Mouse (Mus musculus): Measurements from ENCODE around the gene Prkn. TPM values are rescaled to one million over a fixed set of nuclear protein-coding genes. Genes with fewer than 3 reads are reported as not detected.

The Prkn gene
- polyA plus RNA-seq, 1 experiment, result 0.58 TPM

DNA sequence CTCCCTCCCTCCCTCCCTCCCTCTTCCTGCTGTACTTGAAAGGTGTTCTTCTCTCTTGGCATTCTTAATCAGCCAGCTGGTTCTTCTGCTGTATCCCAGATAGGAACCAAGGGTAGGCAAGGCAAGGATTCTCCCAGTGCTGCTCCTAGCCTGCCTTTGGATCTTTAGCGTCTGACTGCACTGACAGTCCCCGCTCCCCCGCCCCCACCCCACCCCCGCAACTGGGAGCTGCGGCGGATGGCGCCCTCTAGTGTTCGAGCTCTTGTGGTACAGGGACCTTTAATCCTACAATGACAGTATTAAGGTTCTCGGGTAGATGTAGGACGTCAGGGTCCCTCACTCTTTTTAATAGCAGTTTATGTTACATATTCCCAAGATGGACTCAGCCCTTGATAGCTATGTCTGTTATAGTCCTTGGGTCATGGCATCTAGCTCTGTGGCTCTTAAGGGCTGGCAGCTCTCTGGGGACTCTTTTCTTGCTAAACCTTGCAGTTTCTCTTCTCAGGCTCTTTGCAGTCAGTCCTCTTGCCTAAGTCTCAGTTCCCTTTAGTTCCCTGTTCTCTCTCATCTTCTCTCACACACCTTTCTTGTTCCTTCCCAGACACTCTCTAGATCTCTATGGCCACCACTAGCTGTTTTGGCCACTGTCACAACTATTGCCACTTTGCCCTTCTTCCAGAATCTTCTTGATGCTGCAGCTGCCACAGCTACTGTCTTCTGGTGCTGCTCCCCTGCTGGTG is 1191.2 kb downstream of the Prkn start:
- TF ChIP-seq POLR2A (IDR thresholded peaks at IDR 0.05; ENCODE audit: low read depth, low read length) (no peak), CTCF (IDR thresholded peaks at IDR 0.05; ENCODE audit: extremely low read depth, insufficient read length, insufficient replicate concordance, low read depth, low read length) (peak; percentile 83; the same call in 1 of the 2 replicates)
- Histone ChIP-seq H3K4me1 (ENCODE audit: control insufficient read depth, insufficient read depth, insufficient read length, low read length) (peaks cover 7% of the 10 kb centered on the region; the same call in 1 of the 2 replicates), H3K27ac (ENCODE audit: insufficient read depth, low read depth, low read length) (no peak overlapping the region), H3K36me3 (ENCODE audit: control insufficient read depth, insufficient read depth, low read length) (no peaks in the 10 kb centered on the region), H3K4me3 (ENCODE audit: low read depth, low read length) (no peak overlapping the region), H3K27me3 (ENCODE audit: control insufficient read depth, insufficient read depth, low read length) (no peaks in the 10 kb centered on the region)
- WGBS, result 2% methylated on average over 10 of the region's 10 CpGs

- WGBS, result 26% methylated on average over 10 of the region's 10 CpGs
- H3K27me3 ChIP-seq (ENCODE audit: control insufficient read depth, insufficient read depth, low read length), result no peaks in the 10 kb centered on the region
- no peaks in the 10 kb centered on the region for H3K36me3 ChIP-seq (ENCODE audit: control insufficient read depth, insufficient read depth, low read length)
- H3K27ac ChIP-seq (ENCODE audit: insufficient read depth, low read depth, low read length), result no peak overlapping the region
- H3K4me1 ChIP-seq (ENCODE audit: control insufficient read depth, insufficient read depth, insufficient read length, low read length), result peaks cover 7% of the 10 kb centered on the region; the same call in 1 of the 2 replicates
- H3K4me3 ChIP-seq (ENCODE audit: low read depth, low read length), result no peak overlapping the region
- no peak for TF ChIP-seq POLR2A (IDR thresholded peaks at IDR 0.05; ENCODE audit: low read depth, low read length)
- no peak for TF ChIP-seq CTCF (IDR thresholded peaks at IDR 0.05; ENCODE audit: extremely low read depth, insufficient read length, insufficient replicate concordance, low read depth, low read length)
Observed at GRCm38 (mm10) chr17:12032014-12032791, 1192.0 kb downstream of the Prkn start.

DNA sequence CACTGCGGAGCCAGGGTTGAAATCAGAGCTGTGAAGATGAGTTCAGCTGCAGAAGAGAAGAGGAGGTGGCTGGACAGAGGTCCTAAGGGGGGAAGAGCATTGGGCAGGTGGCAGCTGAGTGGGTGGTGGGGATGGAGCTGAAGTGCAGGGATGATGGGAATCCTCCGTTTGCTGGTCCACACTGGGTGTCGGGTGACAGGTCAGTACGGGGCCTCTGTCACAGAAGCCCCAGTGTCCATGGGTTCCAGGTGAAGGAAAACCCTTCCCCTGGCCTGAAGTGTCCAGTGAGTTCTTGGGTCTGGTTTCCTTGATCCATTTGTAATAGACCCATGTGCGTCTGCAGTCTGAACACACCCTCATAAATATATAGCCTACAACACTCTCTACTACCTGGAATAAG is 1195.2 kb downstream of the Prkn start:
- no peak overlapping the region for H3K4me3 ChIP-seq (ENCODE audit: low read depth, low read length)
- H3K4me1 ChIP-seq (ENCODE audit: control insufficient read depth, insufficient read depth, insufficient read length, low read length), result peaks cover 7% of the 10 kb centered on the region; the same call in 1 of the 2 replicates
- H3K27me3 ChIP-seq (ENCODE audit: control insufficient read depth, insufficient read depth, low read length), result no peaks in the 10 kb centered on the region
- 74% methylated on average over 5 of the region's 5 CpGs for WGBS
- TF ChIP-seq POLR2A (IDR thresholded peaks at IDR 0.05; ENCODE audit: low read depth, low read length), result no peak
- TF ChIP-seq CTCF (IDR thresholded peaks at IDR 0.05; ENCODE audit: extremely low read depth, insufficient read length, insufficient replicate concordance, low read depth, low read length), result no peak
- H3K27ac ChIP-seq (ENCODE audit: insufficient read depth, low read depth, low read length), result no peak overlapping the region
- H3K36me3 ChIP-seq (ENCODE audit: control insufficient read depth, insufficient read depth, low read length), result no peaks in the 10 kb centered on the region

GRCm38 (mm10) chr17:12036205-12036604 is 1196.0 kb downstream of the Prkn start:
- TF ChIP-seq CTCF (IDR thresholded peaks at IDR 0.05; ENCODE audit: extremely low read depth, insufficient read length, insufficient replicate concordance, low read depth, low read length) (peak; percentile 86; the same call in 1 of the 2 replicates), POLR2A (IDR thresholded peaks at IDR 0.05; ENCODE audit: low read depth, low read length) (no peak)
- no peaks in the 10 kb centered on the region for H3K36me3 ChIP-seq (ENCODE audit: control insufficient read depth, insufficient read depth, low read length)
- H3K27ac ChIP-seq (ENCODE audit: insufficient read depth, low read depth, low read length), result no peak overlapping the region
- peaks cover 7% of the 10 kb centered on the region; the same call in 1 of the 2 replicates for H3K4me1 ChIP-seq (ENCODE audit: control insufficient read depth, insufficient read depth, insufficient read length, low read length)
- H3K4me3 ChIP-seq (ENCODE audit: low read depth, low read length), result no peak overlapping the region
- no peaks in the 10 kb centered on the region for H3K27me3 ChIP-seq (ENCODE audit: control insufficient read depth, insufficient read depth, low read length)
- WGBS, result 40% methylated on average over 6 of the region's 6 CpGs

GRCm38 (mm10) chr17:12037065-12037464 is 1196.9 kb downstream of the Prkn start:
- no peaks in the 10 kb centered on the region for H3K36me3 ChIP-seq (ENCODE audit: control insufficient read depth, insufficient read depth, low read length)
- no peak for TF ChIP-seq POLR2A (IDR thresholded peaks at IDR 0.05; ENCODE audit: low read depth, low read length)
- TF ChIP-seq CTCF (IDR thresholded peaks at IDR 0.05; ENCODE audit: extremely low read depth, insufficient read length, insufficient replicate concordance, low read depth, low read length), result no peak
- no peak overlapping the region for H3K4me3 ChIP-seq (ENCODE audit: low read depth, low read length)
- no peak overlapping the region for H3K27ac ChIP-seq (ENCODE audit: insufficient read depth, low read depth, low read length)
- WGBS, result 30% methylated on average over 5 of the region's 5 CpGs
- peaks cover 4% of the 10 kb centered on the region; the same call in 1 of the 2 replicates for H3K4me1 ChIP-seq (ENCODE audit: control insufficient read depth, insufficient read depth, insufficient read length, low read length)
- H3K27me3 ChIP-seq (ENCODE audit: control insufficient read depth, insufficient read depth, low read length), result no peaks in the 10 kb centered on the region

- no peak for TF ChIP-seq POLR2A (IDR thresholded peaks at IDR 0.05; ENCODE audit: low read depth, low read length)
- no peak for TF ChIP-seq CTCF (IDR thresholded peaks at IDR 0.05; ENCODE audit: extremely low read depth, insufficient read length, insufficient replicate concordance, low read depth, low read length)
- Histone ChIP-seq H3K27me3 (ENCODE audit: control insufficient read depth, insufficient read depth, low read length) (no peaks in the 10 kb centered on the region), H3K27ac (ENCODE audit: insufficient read depth, low read depth, low read length) (no peak overlapping the region), H3K36me3 (ENCODE audit: control insufficient read depth, insufficient read depth, low read length) (no peaks in the 10 kb centered on the region), H3K4me1 (ENCODE audit: control insufficient read depth, insufficient read depth, insufficient read length, low read length) (peaks cover 2% of the 10 kb centered on the region; the same call in 1 of the 2 replicates), H3K4me3 (ENCODE audit: low read depth, low read length) (no peak overlapping the region)
- WGBS, result 81% methylated on average over 2 of the region's 2 CpGs
Observed at GRCm38 (mm10) chr17:12037574-12037973, 1197.4 kb downstream of the Prkn start.

- TF ChIP-seq POLR2A (IDR thresholded peaks at IDR 0.05; ENCODE audit: low read depth, low read length) (no peak), CTCF (IDR thresholded peaks at IDR 0.05; ENCODE audit: extremely low read depth, insufficient read length, insufficient replicate concordance, low read depth, low read length) (no peak)
Observed at GRCm38 (mm10) chr17:12038499-12038898, 1198.3 kb downstream of the Prkn start.

More at GRCm38 (mm10) chr17:12038499-12038898, 1198.3 kb downstream of the Prkn start:
- no peaks in the 10 kb centered on the region for H3K27me3 ChIP-seq (ENCODE audit: control insufficient read depth, insufficient read depth, low read length)
- H3K4me1 ChIP-seq (ENCODE audit: control insufficient read depth, insufficient read depth, insufficient read length, low read length), result peaks cover 5% of the 10 kb centered on the region; the same call in 1 of the 2 replicates
- 75% methylated on average over 6 of the region's 6 CpGs for WGBS
- no peaks in the 10 kb centered on the region for H3K36me3 ChIP-seq (ENCODE audit: control insufficient read depth, insufficient read depth, low read length)
- H3K4me3 ChIP-seq (ENCODE audit: low read depth, low read length), result no peak overlapping the region
- no peak overlapping the region for H3K27ac ChIP-seq (ENCODE audit: insufficient read depth, low read depth, low read length)

All from small intestine, adult 2 months (tissue).